Mouse (Mus musculus) olfactory bulb, adult 2 months (tissue): Measurements from ENCODE around the gene Rcl1.

Experiments
- CTCF ChIP-seq: fragments of 200-500 bp; IDR thresholded peaks from 2 replicates; pipeline ENCODE4 v1.5.1; 2012; ENCODE audit warnings: low read depth, mild to moderate bottlenecking, low read length, moderate library complexity; ENCODE audit not compliant: insufficient read depth
- POLR2A ChIP-seq: fragments of 200-500 bp; IDR thresholded peaks from 2 replicates; pipeline ENCODE4 v1.6.1; 2012; ENCODE audit warnings: mild to moderate bottlenecking, low read depth, low read length, moderate library complexity; ENCODE audit not compliant: insufficient read depth

GRCm38 (mm10) chr19:29185552-29186232 is 84.5 kb downstream of the Rcl1 start:
- TF ChIP-seq POLR2A, result no peak
- TF ChIP-seq CTCF, result no peak
